Mouse (Mus musculus): ENCODE measurements around the gene Hapln1. TPM values are rescaled to one million over a fixed set of nuclear protein-coding genes. Genes with fewer than 3 reads are reported as not detected.

Gene Hapln1
- polyA plus RNA-seq, 2 experiments = 46.1 to 91.9 TPM

- Histone ChIP-seq H3K27ac (replicated peaks; ENCODE audit: low read depth, low read length) (no peak overlapping the region), H3K9me3 (ENCODE audit: control insufficient read depth, low read length) (no peaks in the 10 kb centered on the region), H3K4me2 (replicated peaks; ENCODE audit: low read depth, low read length, severe bottlenecking) (no peak overlapping the region), H3K27me3 (ENCODE audit: control insufficient read depth, insufficient read depth, low read length) (no peaks in the 10 kb centered on the region), H3K4me3 (replicated peaks; ENCODE audit: low read length) (no peak overlapping the region), H3K4me1 (ENCODE audit: control insufficient read depth, insufficient read depth, low read length) (no peaks in the 10 kb centered on the region), H3K36me3 (ENCODE audit: control insufficient read depth, insufficient read depth, low read length) (no peaks in the 10 kb centered on the region), H3K9ac (ENCODE audit: low read depth, low read length, severe bottlenecking) (no peak overlapping the region)
- TF ChIP-seq POLR2A (IDR thresholded peaks at IDR 0.05; ENCODE audit: borderline replicate concordance, extremely low read depth, insufficient read depth, insufficient read length) = no peak
- DNase-seq (ENCODE audit: low spot score) = peak; percentile 71
- 29% methylated on average over 4 of the region's 4 CpGs for WGBS
- 0 out of 2 replicates have a peak, but pooled peaks have one; percentile 71 for ATAC-seq (ENCODE audit: low FRiP score, low read depth)
These were observed 94.6 kb downstream of the Hapln1 start for GRCm38 (mm10) chr13:89634137-89634683.

GRCm38 (mm10) chr13:89637012-89637411, 97.4 kb downstream of the Hapln1 start:
- no peak overlapping the region for H3K9ac ChIP-seq (ENCODE audit: low read depth, low read length, severe bottlenecking)
- 67% methylated on average over 3 of the region's 3 CpGs for WGBS

GRCm38 (mm10) chr13:89645589-89645988, 106.0 kb downstream of the Hapln1 start:
- ATAC-seq (ENCODE audit: low FRiP score, low read depth) (no peak), DNase-seq (ENCODE audit: low spot score) (no peak)
- no peak overlapping the region for H3K9ac ChIP-seq (ENCODE audit: low read depth, low read length, severe bottlenecking)
- H3K27ac ChIP-seq (replicated peaks; ENCODE audit: low read depth, low read length) = no peak overlapping the region
- no peaks in the 10 kb centered on the region for H3K4me1 ChIP-seq (ENCODE audit: control insufficient read depth, insufficient read depth, low read length)
- 62% methylated on average over 2 of the region's 2 CpGs for WGBS
- H3K27me3 ChIP-seq (ENCODE audit: control insufficient read depth, insufficient read depth, low read length) = no peaks in the 10 kb centered on the region
- H3K36me3 ChIP-seq (ENCODE audit: control insufficient read depth, insufficient read depth, low read length) = no peaks in the 10 kb centered on the region
- no peaks in the 10 kb centered on the region for H3K9me3 ChIP-seq (ENCODE audit: control insufficient read depth, low read length)
- H3K4me2 ChIP-seq (replicated peaks; ENCODE audit: low read depth, low read length, severe bottlenecking) = no peak overlapping the region
- no peak overlapping the region for H3K4me3 ChIP-seq (replicated peaks; ENCODE audit: low read length)
- TF ChIP-seq POLR2A (IDR thresholded peaks at IDR 0.05; ENCODE audit: borderline replicate concordance, extremely low read depth, insufficient read depth, insufficient read length) = no peak

More at GRCm38 (mm10) chr13:89637012-89637411, 97.4 kb downstream of the Hapln1 start:
- TF ChIP-seq POLR2A (IDR thresholded peaks at IDR 0.05; ENCODE audit: borderline replicate concordance, extremely low read depth, insufficient read depth, insufficient read length) = no peak
- no peaks in the 10 kb centered on the region for H3K4me1 ChIP-seq (ENCODE audit: control insufficient read depth, insufficient read depth, low read length)
- H3K4me3 ChIP-seq (replicated peaks; ENCODE audit: low read length) = no peak overlapping the region
- H3K4me2 ChIP-seq (replicated peaks; ENCODE audit: low read depth, low read length, severe bottlenecking) = no peak overlapping the region
- no peak overlapping the region for H3K27ac ChIP-seq (replicated peaks; ENCODE audit: low read depth, low read length)
- no peaks in the 10 kb centered on the region for H3K36me3 ChIP-seq (ENCODE audit: control insufficient read depth, insufficient read depth, low read length)
- no peaks in the 10 kb centered on the region for H3K27me3 ChIP-seq (ENCODE audit: control insufficient read depth, insufficient read depth, low read length)
- ATAC-seq (ENCODE audit: low FRiP score, low read depth) = no peak
- DNase-seq (ENCODE audit: low spot score) = no peak
- H3K9me3 ChIP-seq (ENCODE audit: control insufficient read depth, low read length) = no peaks in the 10 kb centered on the region

- no peak for DNase-seq (ENCODE audit: low spot score)
These were observed 113.2 kb downstream of the Hapln1 start for GRCm38 (mm10) chr13:89652773-89653172.

GRCm38 (mm10) chr13:89653279-89653678, 113.7 kb downstream of the Hapln1 start:
- H3K27ac ChIP-seq (replicated peaks; ENCODE audit: low read depth, low read length) = no peak overlapping the region
- no peaks in the 10 kb centered on the region for H3K9me3 ChIP-seq (ENCODE audit: control insufficient read depth, low read length)
- ATAC-seq (ENCODE audit: low FRiP score, low read depth) (no peak), DNase-seq (ENCODE audit: low spot score) (no peak)
- H3K4me3 ChIP-seq (replicated peaks; ENCODE audit: low read length) = no peak overlapping the region
- H3K4me1 ChIP-seq (ENCODE audit: control insufficient read depth, insufficient read depth, low read length) = no peaks in the 10 kb centered on the region
- H3K4me2 ChIP-seq (replicated peaks; ENCODE audit: low read depth, low read length, severe bottlenecking) = no peak overlapping the region
- peaks cover 27% of the 10 kb centered on the region for H3K36me3 ChIP-seq (ENCODE audit: control insufficient read depth, insufficient read depth, low read length)
- WGBS = 88% methylated on average over 2 of the region's 2 CpGs
- no peak for TF ChIP-seq POLR2A (IDR thresholded peaks at IDR 0.05; ENCODE audit: borderline replicate concordance, extremely low read depth, insufficient read depth, insufficient read length)
- no peak overlapping the region for H3K9ac ChIP-seq (ENCODE audit: low read depth, low read length, severe bottlenecking)
- no peaks in the 10 kb centered on the region for H3K27me3 ChIP-seq (ENCODE audit: control insufficient read depth, insufficient read depth, low read length)

More at GRCm38 (mm10) chr13:89652773-89653172, 113.2 kb downstream of the Hapln1 start:
- WGBS = 43% methylated on average over 1 of the region's 1 CpGs
- Histone ChIP-seq H3K4me3 (replicated peaks; ENCODE audit: low read length) (no peak overlapping the region), H3K27ac (replicated peaks; ENCODE audit: low read depth, low read length) (no peak overlapping the region), H3K4me2 (replicated peaks; ENCODE audit: low read depth, low read length, severe bottlenecking) (no peak overlapping the region), H3K9me3 (ENCODE audit: control insufficient read depth, low read length) (no peaks in the 10 kb centered on the region), H3K36me3 (ENCODE audit: control insufficient read depth, insufficient read depth, low read length) (peaks cover 27% of the 10 kb centered on the region), H3K4me1 (ENCODE audit: control insufficient read depth, insufficient read depth, low read length) (no peaks in the 10 kb centered on the region), H3K27me3 (ENCODE audit: control insufficient read depth, insufficient read depth, low read length) (no peaks in the 10 kb centered on the region), H3K9ac (ENCODE audit: low read depth, low read length, severe bottlenecking) (no peak overlapping the region)
- no peak for TF ChIP-seq POLR2A (IDR thresholded peaks at IDR 0.05; ENCODE audit: borderline replicate concordance, extremely low read depth, insufficient read depth, insufficient read length)
- ATAC-seq (ENCODE audit: low FRiP score, low read depth) = no peak
